Mouse (Mus musculus) liver, embryonic 15.5 days (tissue): ENCODE data around the gene Cc2d2b. TPM values are rescaled to one million over a fixed set of nuclear protein-coding genes. Genes with fewer than 3 reads are reported as not detected.

Experiments
- ATAC-seq: fragments of 200-750 bp; cut with Nextera tagmentation; 2 replicates; pipeline ENCODE4 v1.8.0; 2017; ENCODE audit warnings: moderate number of reproducible peaks, mild to moderate bottlenecking, moderate library complexity; ENCODE audit not compliant: insufficient read depth
- H3K27ac ChIP-seq: fragments of 300-500 bp; sonication (generic); replicated peaks from 2 replicates; pipeline ENCODE4 v1.5.1; 2015; ENCODE audit warnings: mild to moderate bottlenecking, inconsistent platforms
- H3K27me3 ChIP-seq: fragments of 300-500 bp; sonication (generic); 2 replicates; pipeline ENCODE4 v1.6.1; 2015; ENCODE audit warnings: mild to moderate bottlenecking, inconsistent platforms
- H3K36me3 ChIP-seq: fragments of 300-500 bp; sonication (generic); replicated peaks from 2 replicates; pipeline ENCODE4 v1.6.1; 2015; ENCODE audit warnings: moderate library complexity, mild to moderate bottlenecking, inconsistent platforms
- H3K4me1 ChIP-seq: fragments of 300-500 bp; sonication (generic); replicated peaks from 2 replicates; pipeline ENCODE4 v1.6.1; 2015; ENCODE audit warnings: inconsistent platforms
- H3K4me2 ChIP-seq: fragments of 300-500 bp; sonication (generic); 2 replicates; pipeline ENCODE4 v1.6.1; 2015; ENCODE audit warnings: moderate library complexity, mild to moderate bottlenecking, inconsistent platforms
- H3K4me3 ChIP-seq: fragments of 300-500 bp; sonication (generic); replicated peaks from 2 replicates; pipeline ENCODE4 v1.5.1; 2015; ENCODE audit warnings: mild to moderate bottlenecking, inconsistent platforms
- H3K9ac ChIP-seq: fragments of 300-500 bp; sonication (generic); 2 replicates; pipeline ENCODE4 v1.6.1; 2015; ENCODE audit warnings: moderate library complexity, mild to moderate bottlenecking, inconsistent platforms
- H3K9me3 ChIP-seq: fragments of 300-500 bp; sonication (generic); replicated peaks from 2 replicates; pipeline ENCODE4 v1.6.1; 2016; ENCODE audit warnings: inconsistent platforms
- WGBS: fragments of 180-500 bp; shearing (Covaris S2); methylation state at CpG from one replicate; pipeline ENCODE4 v1.1.7; 2015; ENCODE audit warnings: mixed read lengths; ENCODE audit not compliant: insufficient replicate concordance; 5-methylcytosine and 5-hydroxymethylcytosine counted together
- polyA plus RNA-seq: library from polyadenylated mRNA; unstranded; fragments of >200 nt; fragmentation: Nextera tagmentation; extraction: Ambion mirVana; gene quantifications from 2 replicates; pipeline ENCODE4 v1.2.1, GENCODE M21; 2015

The Cc2d2b gene
- polyA plus RNA-seq, 1 experiment from 2014 or later: 0.59 TPM

- H3K27ac ChIP-seq: no peak overlapping the region
- WGBS: 36% methylated on average over 2 of the region's 2 CpGs
- no peak overlapping the region for H3K9ac ChIP-seq
- H3K4me3 ChIP-seq: no peak overlapping the region
- no peak overlapping the region for H3K4me2 ChIP-seq
- H3K27me3 ChIP-seq: no peaks in the 10 kb centered on the region
- H3K36me3 ChIP-seq: no peaks in the 10 kb centered on the region
- no peak for ATAC-seq
- no peaks in the 10 kb centered on the region for H3K4me1 ChIP-seq
- no peaks in the 10 kb centered on the region for H3K9me3 ChIP-seq
Measured at GRCm38 (mm10) chr19:40726614-40727013, 21.9 kb upstream of the Cc2d2b start.

GRCm38 (mm10) chr19:40728213-40728612 is 20.3 kb upstream of the Cc2d2b start:
- 50% methylated on average over 4 of the region's 4 CpGs for WGBS

DNA sequence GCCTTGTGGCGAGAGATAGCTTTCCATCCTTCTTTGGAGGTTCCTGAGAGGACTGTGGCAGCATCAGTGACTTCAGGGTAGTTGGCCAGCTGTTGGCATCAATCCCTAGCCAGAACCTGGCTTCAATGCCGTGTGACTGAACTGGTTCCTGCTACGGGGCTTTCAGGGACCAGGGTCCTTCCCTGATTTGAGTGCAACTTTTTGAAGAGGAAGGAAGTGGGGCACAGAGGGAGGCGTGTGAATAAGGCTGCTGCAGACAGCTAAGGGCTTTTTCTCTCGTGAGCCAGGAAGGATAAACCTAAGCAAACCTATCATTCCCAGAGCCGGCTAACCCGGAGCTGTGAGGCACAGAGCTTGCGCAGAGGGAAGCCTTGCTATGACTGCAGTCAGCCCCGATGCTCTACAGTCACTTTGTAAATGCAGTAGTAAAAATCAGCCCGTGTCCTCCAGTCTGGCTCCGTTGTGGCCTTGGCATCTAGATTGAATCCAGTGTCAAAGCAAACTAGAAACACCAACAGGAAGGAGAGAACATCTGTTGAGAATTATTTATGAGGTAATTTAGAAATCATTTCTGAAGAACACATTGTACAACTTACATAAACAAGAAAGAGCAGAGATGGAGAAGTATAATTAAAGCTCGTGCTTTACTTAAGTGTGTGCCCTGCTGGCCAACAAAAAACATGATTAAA is 19.7 kb upstream of the Cc2d2b start:
- H3K36me3 ChIP-seq: no peaks in the 10 kb centered on the region
- H3K4me1 ChIP-seq: no peaks in the 10 kb centered on the region
- ATAC-seq: no peak
- no peak overlapping the region for H3K4me3 ChIP-seq
- no peaks in the 10 kb centered on the region for H3K27me3 ChIP-seq
- 20% methylated on average over 12 of the region's 12 CpGs for WGBS
- no peak overlapping the region for H3K9ac ChIP-seq
- no peak overlapping the region for H3K4me2 ChIP-seq
- no peaks in the 10 kb centered on the region for H3K9me3 ChIP-seq
- H3K27ac ChIP-seq: no peak overlapping the region

More at GRCm38 (mm10) chr19:40728213-40728612, 20.3 kb upstream of the Cc2d2b start:
- Histone ChIP-seq H3K36me3 (no peaks in the 10 kb centered on the region), H3K9ac (no peak overlapping the region), H3K27me3 (no peaks in the 10 kb centered on the region), H3K4me2 (no peak overlapping the region), H3K27ac (no peak overlapping the region), H3K9me3 (no peaks in the 10 kb centered on the region), H3K4me1 (no peaks in the 10 kb centered on the region), H3K4me3 (no peak overlapping the region)
- no peak for ATAC-seq

DNA sequence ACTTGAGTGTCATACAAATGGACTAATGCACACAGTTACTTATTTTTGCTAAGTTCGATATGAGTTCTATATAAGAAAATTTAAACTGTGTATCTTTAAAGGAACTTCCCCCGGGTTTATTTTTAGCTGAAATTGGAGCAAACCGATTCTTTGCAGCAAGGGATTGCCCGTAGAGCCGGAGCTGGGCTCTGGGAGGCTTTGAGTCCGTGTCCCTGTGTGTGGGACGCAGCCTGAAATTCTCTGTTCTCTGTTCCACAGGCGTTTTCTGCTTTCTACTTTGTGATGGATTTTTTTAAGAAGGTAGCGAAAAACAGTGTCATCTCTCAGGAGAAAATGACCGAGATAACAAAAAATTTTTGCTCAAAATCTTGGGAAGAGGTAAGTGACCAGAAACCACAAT is 15.1 kb upstream of the Cc2d2b start:
- H3K4me3 ChIP-seq: no peak overlapping the region
- H3K9me3 ChIP-seq: no peaks in the 10 kb centered on the region
- no peak overlapping the region for H3K9ac ChIP-seq
- H3K36me3 ChIP-seq: no peaks in the 10 kb centered on the region
- no peak overlapping the region for H3K4me2 ChIP-seq
- no peak for ATAC-seq
- 59% methylated on average over 10 of the region's 10 CpGs for WGBS
- no peaks in the 10 kb centered on the region for H3K4me1 ChIP-seq
- H3K27me3 ChIP-seq: no peaks in the 10 kb centered on the region
- no peak overlapping the region for H3K27ac ChIP-seq

GRCm38 (mm10) chr19:40733849-40734248 is 14.7 kb upstream of the Cc2d2b start:
- no peaks in the 10 kb centered on the region for H3K27me3 ChIP-seq
- no peaks in the 10 kb centered on the region; the same call in 1 of the 2 replicates for H3K4me1 ChIP-seq
- H3K4me2 ChIP-seq: no peak overlapping the region
- no peak overlapping the region for H3K9ac ChIP-seq
- no peaks in the 10 kb centered on the region for H3K36me3 ChIP-seq
- no peak overlapping the region for H3K27ac ChIP-seq
- H3K4me3 ChIP-seq: no peak overlapping the region
- H3K9me3 ChIP-seq: no peaks in the 10 kb centered on the region
- 55% methylated on average over 4 of the region's 4 CpGs for WGBS
- ATAC-seq: no peak

DNA sequence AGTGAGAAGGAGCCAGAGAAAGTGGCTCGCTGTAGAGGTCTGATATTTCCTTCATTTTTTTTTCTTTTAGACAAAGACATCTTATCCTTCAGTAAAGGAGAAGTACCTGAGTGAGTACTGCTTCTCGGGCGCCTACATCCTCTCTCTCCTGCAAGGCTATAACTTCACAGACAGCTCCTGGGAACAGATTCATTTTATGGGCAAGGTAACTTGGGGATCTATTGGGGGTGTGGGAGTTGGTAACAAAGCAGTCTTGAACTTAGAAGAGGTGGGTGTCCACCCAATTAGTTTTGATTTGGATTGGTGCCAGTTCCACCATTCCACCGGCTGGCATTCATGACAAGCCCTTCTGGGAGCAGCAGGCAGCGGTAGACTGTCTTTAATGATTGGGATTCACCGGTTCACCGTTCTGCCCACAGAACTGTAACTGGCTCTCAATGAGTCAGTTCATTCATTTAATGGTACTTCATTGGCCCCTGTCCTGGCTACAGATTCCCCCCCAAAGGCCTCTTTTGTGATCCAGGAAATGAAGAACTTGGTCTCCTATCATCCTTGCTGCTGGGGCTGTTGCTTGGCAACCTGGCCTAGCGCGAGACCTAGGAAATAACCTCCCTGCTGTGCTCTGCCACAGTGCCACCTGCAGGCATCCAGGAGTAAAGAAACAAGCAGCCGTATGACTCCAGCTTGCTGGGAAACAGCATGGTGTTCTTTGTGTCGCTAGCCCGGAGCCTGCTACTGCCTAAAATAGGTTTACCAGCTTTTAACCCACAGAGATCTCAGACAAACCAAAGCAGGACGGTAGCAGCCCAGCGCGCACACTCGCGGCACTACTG is 11.7 kb upstream of the Cc2d2b start:
- no peak for ATAC-seq
- 26% methylated on average over 17 of the region's 17 CpGs for WGBS
- H3K9me3 ChIP-seq: no peaks in the 10 kb centered on the region
- H3K9ac ChIP-seq: no peak overlapping the region
- no peaks in the 10 kb centered on the region; the same call in 1 of the 2 replicates for H3K4me1 ChIP-seq
- no peak overlapping the region for H3K4me3 ChIP-seq
- H3K27ac ChIP-seq: no peak overlapping the region
- H3K4me2 ChIP-seq: no peak overlapping the region
- no peaks in the 10 kb centered on the region for H3K36me3 ChIP-seq
- H3K27me3 ChIP-seq: no peaks in the 10 kb centered on the region

GRCm38 (mm10) chr19:40737613-40738012 is 10.9 kb upstream of the Cc2d2b start:
- Histone ChIP-seq H3K4me3 (no peak overlapping the region), H3K36me3 (no peaks in the 10 kb centered on the region), H3K27me3 (no peaks in the 10 kb centered on the region), H3K4me2 (no peak overlapping the region), H3K9ac (no peak overlapping the region), H3K27ac (no peak overlapping the region), H3K9me3 (no peaks in the 10 kb centered on the region), H3K4me1 (no peaks in the 10 kb centered on the region; the same call in 1 of the 2 replicates)
- WGBS: 75% methylated on average over 5 of the region's 5 CpGs
- ATAC-seq: no peak

DNA sequence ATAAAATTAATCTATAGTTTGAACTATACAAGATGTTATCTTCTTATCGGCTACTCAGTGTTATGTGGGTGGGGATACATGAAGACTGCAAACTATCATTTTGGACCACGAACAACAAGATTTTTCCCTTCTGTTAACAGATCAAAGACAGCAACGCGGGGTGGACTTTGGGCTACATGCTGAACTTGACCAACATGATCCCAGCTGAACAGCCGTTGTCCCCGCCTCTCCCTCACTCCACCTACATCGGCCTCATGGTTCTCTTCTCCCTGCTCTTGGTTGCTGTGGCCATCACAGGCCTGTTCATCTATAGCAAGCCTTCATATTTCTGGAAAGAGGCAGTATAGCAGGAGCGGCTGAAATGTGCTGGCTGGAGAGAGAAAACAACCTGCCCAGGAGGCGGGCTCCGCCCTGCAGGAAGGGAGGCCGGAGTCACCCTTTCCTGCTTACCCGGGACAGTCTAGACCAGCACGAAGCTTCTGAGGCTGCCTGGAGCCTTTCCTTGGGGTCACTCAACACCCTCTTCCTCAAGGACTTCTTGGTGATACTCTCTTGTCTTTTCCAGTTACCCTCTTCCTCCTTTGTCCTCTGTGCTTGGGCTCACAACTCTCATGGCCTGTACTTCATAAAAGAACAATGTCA is 9.7 kb upstream of the Cc2d2b start:
- ATAC-seq: 0 out of 2 replicates have a peak, but pooled peaks have one; percentile 42
- WGBS: 54% methylated on average over 13 of the region's 13 CpGs
- Histone ChIP-seq H3K36me3 (no peaks in the 10 kb centered on the region), H3K9ac (no peak overlapping the region), H3K27ac (no peak overlapping the region), H3K4me1 (no peaks in the 10 kb centered on the region; the same call in 1 of the 2 replicates), H3K4me2 (no peak overlapping the region), H3K4me3 (no peak overlapping the region), H3K9me3 (no peaks in the 10 kb centered on the region), H3K27me3 (no peaks in the 10 kb centered on the region)

- Histone ChIP-seq H3K9ac (no peak overlapping the region), H3K4me1 (no peaks in the 10 kb centered on the region), H3K27ac (no peak overlapping the region), H3K9me3 (no peaks in the 10 kb centered on the region), H3K27me3 (no peaks in the 10 kb centered on the region), H3K4me2 (no peak overlapping the region), H3K36me3 (no peaks in the 10 kb centered on the region), H3K4me3 (no peak overlapping the region)
- no peak for ATAC-seq
- 37% methylated on average over 4 of the region's 4 CpGs for WGBS
Measured at GRCm38 (mm10) chr19:40746603-40747002, 1.9 kb upstream of the Cc2d2b start.

DNA sequence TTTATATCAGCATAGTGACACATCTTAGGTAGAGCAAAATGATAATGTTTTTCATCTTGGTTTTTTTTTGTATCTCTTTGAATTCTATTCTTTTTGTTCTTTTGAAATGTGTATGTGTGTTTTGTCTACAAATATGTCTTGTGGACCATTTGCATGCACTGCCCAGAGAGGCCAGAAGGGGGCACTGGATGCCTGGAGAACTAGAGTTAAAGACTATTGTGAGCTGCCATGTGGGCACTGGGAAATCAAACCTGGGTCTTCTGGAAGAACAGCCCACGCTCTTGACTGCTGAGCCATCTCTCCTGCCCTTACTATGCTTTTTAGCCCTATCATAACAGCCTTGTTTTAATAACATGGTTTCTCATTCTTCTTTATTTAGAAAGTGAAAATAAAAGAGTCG is 5.8 kb downstream of the Cc2d2b start:
- ATAC-seq: no peak
- H3K36me3 ChIP-seq: no peaks in the 10 kb centered on the region
- no peak overlapping the region for H3K4me3 ChIP-seq
- H3K9ac ChIP-seq: no peak overlapping the region
- H3K4me1 ChIP-seq: peaks cover 2% of the 10 kb centered on the region; the same call in 1 of the 2 replicates
- no peaks in the 10 kb centered on the region for H3K27me3 ChIP-seq
- WGBS: 51% methylated on average over 2 of the region's 2 CpGs
- no peak overlapping the region for H3K4me2 ChIP-seq
- no peak overlapping the region for H3K27ac ChIP-seq
- no peaks in the 10 kb centered on the region for H3K9me3 ChIP-seq

DNA sequence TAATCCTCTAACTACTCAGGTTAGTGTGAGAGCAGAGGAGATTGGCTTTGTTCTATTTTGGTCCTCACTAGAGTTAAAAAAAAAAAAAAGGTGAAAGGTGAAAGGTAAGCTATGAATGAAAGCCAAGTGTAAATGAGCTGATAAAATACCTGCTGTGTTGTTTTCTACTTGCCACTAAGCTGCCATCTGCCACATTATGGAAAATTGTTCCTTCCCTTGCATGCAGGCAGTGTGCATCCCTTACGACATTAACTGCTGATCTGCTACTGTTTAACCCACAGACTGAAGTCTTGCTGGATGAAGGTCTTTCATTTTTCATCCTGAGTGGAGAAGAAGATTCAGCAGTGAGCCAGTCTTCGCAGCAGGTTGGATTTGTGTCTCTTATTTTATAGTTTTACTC is 11.5 kb downstream of the Cc2d2b start:
- H3K4me2 ChIP-seq: no peak overlapping the region
- no peak overlapping the region for H3K27ac ChIP-seq
- H3K4me3 ChIP-seq: no peak overlapping the region
- H3K27me3 ChIP-seq: no peaks in the 10 kb centered on the region
- no peaks in the 10 kb centered on the region for H3K36me3 ChIP-seq
- H3K9ac ChIP-seq: no peak overlapping the region
- H3K9me3 ChIP-seq: no peaks in the 10 kb centered on the region
- H3K4me1 ChIP-seq: peaks cover 10% of the 10 kb centered on the region
- WGBS: 84% methylated on average over 2 of the region's 2 CpGs
- ATAC-seq: no peak
